Mouse (Mus musculus) cerebellum, adult 11 months (tissue): ENCODE data around the gene Kif6.

Experiments used
- DNase-seq: peaks from one replicate; pipeline ENCODE4 v3.0.0; 2022

Kif6 gene

DNA sequence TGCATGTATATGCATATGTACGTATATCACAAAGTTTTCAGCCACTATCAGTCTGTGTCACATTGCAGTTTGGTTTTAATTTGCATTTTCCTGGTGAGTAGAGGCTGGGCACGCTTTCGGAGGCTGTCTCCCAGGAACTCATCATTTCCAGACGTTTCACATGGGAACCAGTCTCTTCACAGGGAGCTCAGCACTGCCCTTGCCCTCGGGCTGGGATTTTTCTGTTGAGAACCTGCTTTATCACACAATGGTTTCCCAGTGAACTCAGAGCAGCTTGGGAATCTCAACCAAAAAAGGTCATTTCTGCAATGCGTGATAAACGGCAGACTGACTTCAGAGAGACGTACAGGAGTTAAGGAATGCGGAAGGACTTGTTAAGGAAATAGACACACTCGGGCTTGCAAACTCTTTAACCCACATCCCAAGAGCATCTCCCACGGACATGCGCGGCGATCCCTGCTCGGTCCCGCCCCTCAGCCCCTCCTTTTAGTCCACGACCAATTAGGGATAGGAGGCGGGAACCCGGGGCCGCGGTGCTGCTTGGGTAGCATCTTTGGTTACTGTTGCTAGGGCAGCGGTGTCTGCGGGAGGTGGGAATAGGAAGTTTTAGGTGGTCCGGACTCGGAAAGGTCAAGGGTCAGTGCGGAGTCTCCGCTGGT, at the start of gene Kif6:
Gene Kif6 (plus strand): TSS at position 560 of the 659 bp plus-strand sequence.
- peak; percentile 74 for DNase-seq

DNA sequence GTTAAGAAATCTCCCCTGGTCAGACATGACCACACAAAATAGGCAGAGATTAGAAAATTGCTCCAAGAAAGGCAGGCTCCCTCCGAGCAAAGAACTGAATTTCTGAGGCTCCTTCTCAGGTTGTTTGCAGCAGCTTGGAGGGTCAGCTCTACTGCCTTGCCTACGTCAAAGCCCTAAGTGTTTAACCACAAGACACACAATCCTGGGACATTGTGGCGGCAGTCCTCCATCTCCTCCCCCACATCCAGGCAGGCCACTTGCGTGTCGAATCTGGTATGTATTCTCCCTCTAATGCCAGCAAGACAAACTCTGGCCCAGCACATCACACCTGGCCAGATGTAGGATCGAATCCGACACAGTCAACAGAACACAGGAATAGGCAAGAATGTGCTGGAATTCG, 46.2 kb upstream of the Kif6 start:
- no peak for DNase-seq

DNA sequence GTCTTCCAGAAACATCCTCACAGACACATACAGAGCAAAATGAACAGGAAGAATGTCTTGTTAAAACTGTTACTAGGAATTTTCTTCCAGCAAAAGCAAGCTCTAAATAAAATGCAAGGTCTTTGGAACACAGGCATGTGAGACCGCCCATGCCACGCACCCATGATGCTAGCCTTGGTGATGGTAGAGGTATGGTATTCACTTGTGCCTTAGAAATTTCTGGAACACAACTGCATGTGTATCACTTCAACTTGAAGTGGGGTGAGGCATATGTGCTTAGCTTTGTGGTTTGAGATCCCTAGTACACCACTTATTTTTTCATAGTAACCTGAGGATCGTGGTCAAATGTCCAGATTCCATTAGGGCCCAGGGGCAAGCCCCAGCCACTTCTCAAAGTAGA, 37.6 kb upstream of the Kif6 start:
- no peak for DNase-seq

DNA sequence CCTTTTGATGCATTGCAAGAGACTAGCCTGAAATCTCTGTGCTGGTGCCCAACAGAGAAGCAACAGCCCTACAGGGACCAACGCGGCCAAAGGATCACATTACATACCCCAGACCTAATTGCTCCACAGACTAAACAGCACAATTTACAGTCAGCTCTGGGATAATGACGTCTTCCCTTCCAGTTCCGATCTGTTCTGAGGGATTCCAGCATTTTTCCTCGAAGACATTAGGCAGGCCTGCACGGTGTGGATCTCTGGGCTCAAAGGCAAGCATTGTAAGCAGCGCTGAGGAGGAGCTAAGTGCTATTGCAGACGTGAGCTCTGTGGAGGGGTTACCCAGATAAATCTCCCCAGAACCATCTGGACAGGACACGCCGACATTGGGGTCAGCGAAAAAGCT, 32.5 kb upstream of the Kif6 start:
- no peak for DNase-seq

DNA sequence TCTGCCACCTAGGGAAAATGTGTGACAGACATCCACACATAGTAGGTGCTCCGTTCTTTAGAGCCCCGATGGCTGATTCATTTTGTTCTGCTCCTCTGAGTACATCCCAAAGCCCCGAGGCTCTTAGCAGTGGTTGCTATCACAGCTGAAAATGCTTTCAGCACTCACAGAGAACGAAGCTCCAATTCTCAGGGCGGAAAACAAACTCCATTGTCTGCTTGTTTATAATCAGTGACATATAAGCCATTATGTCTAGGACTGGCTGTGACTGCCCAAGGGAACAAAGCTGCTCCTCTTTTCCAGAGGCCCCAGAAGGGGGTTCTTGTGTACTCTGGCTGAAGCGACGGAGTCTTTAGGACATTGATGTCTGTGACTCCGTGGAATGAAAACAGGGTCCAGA, 24.9 kb upstream of the Kif6 start:
- no peak for DNase-seq

DNA sequence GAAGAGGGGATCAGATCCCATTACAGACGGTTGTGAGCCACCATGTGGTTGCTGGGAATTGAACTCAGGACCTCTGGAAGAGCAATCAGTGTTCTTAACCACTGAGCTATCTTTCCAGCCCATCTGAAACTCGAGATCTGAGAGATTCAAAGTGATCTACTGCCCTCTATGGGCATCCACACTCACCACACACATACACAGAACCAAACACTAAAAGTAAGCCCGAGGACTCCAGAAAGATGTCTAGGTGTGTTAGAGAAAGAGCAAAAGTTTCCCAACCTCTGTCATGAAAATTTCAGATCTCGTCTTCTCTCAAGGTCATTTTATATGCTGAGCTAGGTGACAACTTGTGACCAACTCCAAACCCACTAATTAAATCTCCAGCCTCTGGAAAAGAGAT, 9.5 kb upstream of the Kif6 start:
- no peak for DNase-seq

DNA sequence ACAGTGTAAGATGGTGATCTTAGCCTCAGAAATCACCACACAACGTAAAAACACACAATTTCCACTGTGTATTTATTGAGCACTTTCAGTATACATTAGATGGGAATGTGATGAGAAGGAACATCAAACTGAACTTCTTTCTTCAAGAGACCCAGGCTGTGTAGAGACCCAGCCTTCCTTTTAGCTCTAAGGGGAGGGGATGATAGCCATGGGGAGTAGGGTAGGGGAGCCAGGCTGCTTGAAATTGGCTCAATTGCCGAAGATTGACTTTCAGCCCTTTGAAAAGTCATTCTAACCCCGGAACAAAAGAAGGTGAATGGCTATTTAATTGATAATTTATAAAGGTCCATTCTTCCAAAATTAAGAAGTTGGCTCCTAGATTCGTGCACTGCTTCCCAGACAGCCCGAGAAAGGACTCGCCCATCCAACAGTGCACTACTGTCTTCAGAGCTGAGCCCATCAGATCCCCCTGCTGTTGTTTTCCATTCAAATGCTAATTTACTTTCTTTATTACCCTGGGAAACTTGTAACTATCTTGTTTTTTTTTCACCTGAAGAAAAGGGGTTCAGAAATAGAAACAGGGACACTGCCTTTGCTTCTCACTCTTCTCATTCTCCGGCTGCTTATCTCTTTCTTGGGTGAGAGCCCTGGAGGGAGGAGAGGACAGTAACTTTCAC, 7.4 kb upstream of the Kif6 start:
- DNase-seq: no peak

DNA sequence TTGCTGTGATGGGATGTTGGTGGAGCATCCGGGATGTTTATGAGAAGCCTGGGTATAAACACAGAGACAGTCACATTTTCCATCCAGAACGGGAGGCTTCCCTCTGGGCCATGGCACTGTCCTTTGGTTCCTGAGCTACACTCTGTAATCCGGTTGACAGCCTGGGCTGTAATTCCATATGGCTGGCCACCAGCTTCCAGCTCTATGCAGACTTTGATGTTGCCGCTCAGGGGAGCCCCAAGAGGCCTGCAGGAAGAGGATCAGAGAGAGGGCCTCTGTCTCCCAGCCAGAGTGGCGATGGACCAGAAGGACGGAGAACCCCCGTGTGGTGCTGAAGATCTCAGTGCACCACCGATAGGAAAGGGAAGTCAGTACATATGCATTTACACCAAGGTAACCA, 4.6 kb upstream of the Kif6 start:
- DNase-seq: no peak

DNA sequence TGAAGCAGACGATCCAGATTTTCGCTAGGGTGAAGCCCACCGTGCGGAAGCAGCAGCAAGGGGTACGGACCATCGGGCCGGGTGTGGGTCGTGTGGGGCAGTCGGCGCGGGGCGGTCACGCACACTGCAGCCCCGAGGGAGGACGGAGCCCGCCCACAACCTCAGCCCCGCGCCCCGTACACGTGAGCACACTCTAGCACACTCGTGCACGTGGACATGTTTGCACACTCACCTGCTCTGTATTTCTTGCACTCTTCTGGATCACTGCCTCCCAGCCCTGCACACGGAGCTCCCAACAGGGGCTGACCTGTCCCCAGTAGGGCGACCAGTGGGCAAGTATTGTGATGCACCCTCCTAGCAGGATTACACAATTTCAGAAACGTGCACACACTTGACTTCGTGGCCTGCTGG, 310 bp downstream of the Kif6 start:
- DNase-seq: no peak

DNA sequence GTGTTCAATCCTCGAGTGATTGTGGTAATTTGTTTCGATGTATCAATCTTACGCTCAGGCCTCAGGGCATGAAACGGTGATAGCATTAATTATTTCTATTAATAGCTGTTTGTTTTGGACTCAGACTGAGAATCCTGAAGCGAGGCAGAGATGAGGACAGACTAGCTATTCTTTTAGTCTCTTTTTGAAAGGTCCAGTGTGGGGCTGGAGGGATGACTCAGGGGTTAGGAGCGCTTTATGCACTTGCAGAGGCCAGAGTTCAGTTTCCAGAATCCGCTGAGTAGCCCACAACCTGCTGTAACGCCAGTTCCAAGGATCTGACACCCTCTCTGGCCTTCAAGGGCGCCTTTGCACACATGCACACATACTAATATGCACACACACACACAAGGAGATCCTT, 9.6 kb downstream of the Kif6 start:
- DNase-seq: no peak

DNA sequence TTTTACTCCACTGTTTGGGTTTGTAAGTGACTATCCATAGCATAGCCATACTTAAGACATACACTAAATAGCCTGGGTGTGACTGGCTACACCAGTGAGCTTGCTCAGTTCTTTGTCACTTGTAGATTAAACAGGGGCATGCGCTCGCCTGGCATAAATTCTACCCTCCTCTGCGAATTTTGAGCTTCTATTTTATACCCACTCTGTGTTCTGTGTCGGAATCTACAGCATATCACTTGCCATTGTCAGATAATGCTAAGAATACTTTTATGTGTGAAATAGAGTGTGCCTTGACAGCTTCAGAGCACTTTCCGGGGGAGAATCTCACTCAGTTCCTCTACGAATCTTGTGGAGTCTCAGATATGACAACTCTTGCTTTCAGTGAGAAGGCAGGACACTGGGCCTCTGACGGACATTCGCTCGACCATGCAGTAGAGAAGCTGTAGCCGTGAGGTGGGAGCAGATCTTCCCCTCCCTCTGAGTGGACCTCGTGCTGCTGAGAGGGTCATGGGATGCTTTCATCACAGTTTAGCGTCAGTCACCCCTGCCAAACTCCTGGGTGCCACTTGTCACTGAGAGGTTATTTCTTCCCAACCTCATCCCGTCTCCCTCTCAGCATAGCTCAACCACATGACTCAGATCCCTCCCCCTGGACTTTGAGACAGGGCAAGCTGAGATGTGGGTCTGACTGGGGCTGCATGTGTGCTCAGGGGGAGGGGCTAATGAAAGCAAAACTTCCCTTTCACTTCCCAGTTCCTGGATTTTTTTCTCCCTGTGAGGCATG, 12.3 kb downstream of the Kif6 start:
- DNase-seq: no peak

DNA sequence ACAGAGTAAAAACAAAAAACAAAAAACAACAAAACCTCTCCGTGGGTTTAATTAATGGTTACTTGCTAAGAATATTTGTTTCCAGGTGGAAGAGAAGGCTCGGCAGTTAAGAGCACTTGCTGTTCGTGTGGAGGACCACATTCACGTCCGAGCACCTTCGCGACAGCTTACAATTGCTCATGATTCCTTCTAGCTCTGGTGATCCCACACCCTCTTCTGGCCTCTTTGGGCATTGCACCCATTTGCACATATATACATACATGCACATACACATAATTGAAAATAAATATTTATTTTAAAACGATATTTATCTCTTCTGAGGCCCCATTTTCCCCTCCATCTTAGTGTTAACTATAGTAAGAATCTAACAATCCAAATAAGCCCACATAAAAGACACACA, 13.9 kb downstream of the Kif6 start:
- no peak for DNase-seq

DNA sequence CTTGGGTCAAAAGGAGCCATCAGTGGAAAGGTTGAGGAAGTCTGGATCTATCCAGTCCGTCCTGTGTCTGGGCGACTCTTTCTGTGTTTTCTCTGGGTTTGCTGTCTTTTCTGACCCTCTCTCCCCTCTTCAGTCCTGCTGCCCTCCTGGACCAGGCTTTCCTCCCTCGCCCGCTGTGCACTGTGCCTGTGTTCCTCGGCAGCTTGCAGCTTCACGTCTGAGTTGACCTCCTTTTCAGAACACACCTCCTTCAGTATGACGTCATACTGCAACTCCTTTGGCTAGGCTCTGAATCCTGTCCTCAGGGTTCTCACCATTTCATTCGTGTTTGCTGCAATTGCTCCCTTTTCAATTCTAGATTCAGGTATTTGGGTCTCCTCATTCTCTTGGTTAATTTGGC, 18.1 kb downstream of the Kif6 start:
- peak; percentile 41 for DNase-seq

DNA sequence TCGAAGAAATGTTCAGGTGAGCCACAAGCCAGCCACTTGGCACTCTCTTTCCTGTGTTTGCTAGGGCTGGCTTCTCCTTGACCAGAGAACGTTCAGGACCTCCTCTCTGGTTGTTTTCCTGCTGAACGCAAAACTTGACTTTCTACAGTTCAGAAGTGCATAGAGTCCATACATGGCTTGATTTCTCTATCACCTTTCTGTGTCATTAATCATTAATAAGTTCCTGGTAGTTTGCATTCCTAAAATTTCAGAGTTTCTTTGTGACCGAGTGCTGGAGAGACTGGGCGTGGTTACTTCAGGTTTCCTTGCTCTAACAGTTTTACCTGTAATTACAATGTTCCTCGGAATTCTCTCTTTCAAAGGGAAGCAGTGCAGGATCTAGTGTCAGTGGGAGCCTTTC, 27.0 kb downstream of the Kif6 start:
- no peak for DNase-seq

DNA sequence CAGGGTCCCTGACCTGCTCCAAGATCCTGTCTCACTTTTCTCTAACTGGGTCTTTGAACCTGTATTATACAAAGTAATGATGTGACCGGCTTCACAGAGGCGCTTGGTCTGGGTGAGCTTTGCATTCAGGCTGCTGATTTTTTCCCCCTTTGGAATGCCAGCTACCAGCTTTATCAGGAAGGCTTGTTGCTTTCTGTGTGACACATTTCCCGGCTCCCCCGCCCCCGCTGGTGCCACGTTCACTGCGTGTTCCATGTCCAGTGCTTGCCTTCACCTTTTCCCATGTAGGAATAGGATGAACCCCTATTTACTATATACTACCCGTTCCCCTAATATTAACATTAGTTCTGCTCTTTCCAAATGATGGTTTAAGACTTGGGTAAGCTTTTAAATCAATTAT, 27.4 kb downstream of the Kif6 start:
- no peak for DNase-seq

DNA sequence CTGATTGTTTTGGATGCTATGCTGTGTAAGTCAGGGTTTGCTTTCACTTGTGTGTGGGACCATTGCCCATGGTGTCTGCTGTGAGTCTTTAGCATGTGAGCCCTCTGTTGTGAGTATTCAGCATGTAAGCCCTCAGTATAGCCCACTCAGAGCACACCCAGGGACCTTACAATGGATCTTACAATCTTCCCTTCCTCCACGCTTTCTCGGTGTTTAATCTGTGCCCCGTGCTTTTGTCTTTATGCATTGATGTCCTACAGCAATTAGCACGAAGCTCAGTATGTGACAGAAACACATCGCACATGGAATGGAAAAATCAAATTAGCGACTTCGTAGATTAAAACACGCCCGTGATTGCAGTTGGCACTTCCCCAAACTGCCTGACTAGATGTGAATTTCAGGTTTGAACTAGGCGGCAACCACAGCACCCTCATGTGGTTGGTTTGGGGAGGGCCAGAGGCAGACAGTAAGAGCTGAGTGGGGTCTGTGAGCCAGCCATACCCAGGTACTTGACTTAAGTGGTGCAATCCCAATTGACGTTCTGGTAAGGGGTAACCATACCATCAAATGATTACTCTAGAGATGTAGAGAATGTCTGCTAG, 28.1 kb downstream of the Kif6 start:
- peak; percentile 38 for DNase-seq

DNA sequence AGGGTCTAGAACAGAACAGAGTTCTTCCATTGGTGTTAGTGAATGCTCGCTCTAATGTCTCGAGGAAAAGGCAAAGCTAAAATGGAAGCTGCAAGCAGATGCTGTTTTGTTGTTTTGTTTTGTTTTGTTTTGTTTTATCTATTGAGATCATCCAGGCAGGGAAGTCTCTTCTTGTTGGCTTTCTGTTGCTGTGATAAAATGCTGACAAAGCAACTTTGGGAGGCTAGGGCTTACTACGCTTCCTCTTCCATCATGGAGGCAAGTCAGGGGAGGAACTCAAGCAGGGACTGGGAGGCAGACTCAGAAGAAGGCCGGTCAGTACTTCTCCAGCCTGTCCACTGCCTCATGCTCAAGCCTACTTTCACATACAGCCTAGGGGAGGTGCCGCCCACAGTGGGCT, 31.3 kb downstream of the Kif6 start:
- DNase-seq: no peak

DNA sequence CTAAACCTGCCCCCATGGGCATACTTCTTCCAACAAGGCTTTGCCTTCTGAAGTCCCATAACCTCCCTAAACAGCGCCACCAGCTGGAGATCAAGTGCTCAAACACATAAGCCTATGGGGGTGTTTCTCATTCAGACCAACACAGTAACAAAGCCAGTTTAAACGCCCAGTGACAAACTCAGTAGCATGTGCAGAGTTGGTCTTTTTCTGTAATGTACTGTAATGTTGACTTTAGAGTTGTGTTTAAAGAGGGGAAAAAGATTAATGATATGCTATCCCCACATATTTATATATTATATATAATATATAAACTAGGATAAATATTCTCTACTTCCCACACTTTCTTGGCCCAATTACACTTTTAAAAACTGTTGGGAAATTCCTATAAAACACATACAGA, 34.0 kb downstream of the Kif6 start:
- DNase-seq: no peak

DNA sequence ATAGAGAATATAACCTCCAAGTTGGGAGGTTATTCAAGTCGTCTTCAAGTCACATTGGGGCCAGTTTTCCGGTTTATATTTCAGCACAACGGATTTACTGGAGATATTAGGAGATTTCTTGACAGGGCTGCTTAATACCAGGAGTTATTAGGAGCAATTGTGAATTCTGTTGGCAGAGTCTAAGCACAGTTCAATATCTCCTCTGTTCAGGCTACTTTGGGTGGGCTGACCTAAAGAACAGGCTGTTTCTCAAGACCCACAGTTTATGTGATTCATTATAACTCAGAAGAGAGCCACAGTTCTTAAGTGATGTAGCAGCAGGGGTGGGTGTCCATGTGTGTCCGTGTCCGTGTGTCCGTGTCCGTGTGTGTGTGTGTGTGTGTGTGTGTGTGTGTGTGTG, 34.5 kb downstream of the Kif6 start:
- no peak for DNase-seq

DNA sequence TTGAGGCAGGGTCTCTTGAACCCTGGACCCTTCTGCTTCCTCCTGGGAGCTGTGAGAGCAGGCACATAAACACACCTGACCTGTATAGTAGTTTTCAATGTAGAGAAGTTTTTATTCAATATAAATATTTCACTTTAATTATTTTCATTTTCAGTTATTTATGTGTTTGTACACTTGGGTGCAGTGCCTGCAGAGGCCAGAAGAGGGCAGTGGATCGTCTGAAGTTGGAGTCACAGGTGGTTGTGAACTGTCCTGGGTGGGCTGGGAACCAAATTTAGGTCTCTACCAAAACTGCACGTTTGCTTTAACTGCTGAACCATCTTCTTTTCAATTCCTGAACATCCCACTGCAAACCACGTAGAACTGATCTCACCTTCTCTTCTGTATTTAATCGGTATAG, 35.4 kb downstream of the Kif6 start:
- no peak for DNase-seq

DNA sequence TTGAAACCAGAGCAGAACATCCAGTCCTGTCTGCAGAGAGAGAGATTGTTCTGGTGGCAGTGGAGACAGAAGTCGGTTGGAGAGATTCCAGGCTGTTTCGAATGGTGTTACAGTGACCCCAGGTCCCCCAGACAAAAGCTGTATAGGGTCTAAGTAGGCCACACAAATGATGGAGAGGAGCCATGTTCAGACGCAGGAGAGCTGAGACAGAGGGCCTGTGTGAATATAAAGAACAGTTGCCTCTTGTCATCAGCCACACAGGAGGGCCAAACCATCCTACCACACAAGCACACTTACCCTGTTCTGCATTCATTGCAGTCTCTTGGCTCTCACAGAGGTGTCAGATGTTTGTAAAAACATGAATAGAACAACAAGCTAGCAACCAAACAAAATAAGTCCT, 37.4 kb downstream of the Kif6 start:
- DNase-seq: no peak

DNA sequence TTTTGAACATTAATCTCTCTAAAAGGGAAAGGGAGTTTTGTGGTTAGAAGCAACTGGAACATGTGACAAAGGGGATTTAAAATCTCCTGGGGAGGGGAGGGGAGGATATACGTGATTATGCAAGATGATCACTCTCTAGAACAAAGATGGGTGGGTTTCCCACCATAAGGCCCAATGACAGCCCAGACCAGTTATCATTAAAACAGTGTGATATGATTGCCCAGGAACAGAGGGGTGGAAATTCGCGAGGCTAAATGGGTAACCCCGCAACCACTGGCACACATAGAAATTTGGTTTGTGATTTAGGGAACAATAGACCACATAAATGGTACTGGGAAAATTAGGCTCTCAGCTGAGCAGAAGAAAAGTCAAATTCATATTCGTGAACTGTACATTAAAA, 37.9 kb downstream of the Kif6 start:
- DNase-seq: no peak

DNA sequence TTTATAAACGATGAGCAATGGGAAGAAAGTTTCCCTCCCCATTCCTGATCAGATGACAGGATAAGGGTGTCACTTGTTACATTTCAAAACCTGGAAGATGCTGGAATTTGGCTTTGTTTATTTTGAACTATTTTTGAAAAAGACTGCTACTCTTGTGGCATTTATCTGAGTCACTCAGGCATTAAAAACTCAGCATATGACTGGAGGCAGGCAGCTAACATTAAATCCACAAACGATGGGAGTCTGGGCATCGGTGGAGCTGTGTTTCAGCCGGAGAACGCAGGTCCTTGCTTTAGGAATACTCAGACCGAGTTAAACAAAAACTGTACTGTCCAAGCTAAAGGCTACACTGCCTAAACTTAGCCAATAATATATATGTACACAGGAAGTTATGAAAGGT, 46.7 kb downstream of the Kif6 start:
- no peak for DNase-seq

DNA sequence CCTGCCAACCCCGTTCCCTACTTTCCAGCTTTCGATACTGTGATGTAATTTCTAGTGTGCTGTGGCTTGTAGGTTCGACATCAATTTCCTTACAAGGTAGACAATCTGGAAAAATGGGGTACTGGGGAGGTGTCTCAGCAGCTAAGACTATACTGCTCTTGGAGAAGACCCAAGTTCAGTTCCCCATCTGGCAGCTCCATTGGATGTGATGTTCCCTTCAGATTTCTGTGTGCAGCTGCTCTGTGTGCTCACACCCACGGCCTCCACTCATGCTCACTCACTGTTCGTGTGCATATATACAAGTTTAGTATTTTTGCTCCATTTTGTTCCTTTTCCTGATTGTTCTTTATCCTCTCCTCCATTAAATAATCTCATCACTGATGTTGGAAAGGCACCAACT, 51.8 kb downstream of the Kif6 start:
- no peak for DNase-seq
